Mouse (Mus musculus) MEL (cell line): ENCODE measurements around the gene Rcan2. TPM values are rescaled to one million over a fixed set of nuclear protein-coding genes. Genes with fewer than 3 reads are reported as not detected.

Experiments
- DNase-seq: peaks from one replicate; pipeline ENCODE4 v3.0.0; 2011; ENCODE audit warnings: low read depth, low spot score
- H3K27ac ChIP-seq: 2 replicates; pipeline ENCODE4 v1.5.1; 2012; ENCODE audit warnings: low read depth, mild to moderate bottlenecking, control low read depth, low read length, moderate library complexity; ENCODE audit not compliant: control insufficient read depth
- H3K27me3 ChIP-seq, 2 experiments: fragments of 150-350 bp in 1 of 2; sonication (generic) in 1 of 2; 2 replicates each; pipeline ENCODE4 v1.6.1; 2012; ENCODE audit warnings: low read length in 2 of 2, mild to moderate bottlenecking in 2 of 2, improper control_type of control experiment in 1 of 2, moderate library complexity in 1 of 2; ENCODE audit not compliant: insufficient read depth in 2 of 2, control insufficient read depth in 1 of 2
- H3K36me3 ChIP-seq, 2 experiments: 2 replicates each; pipeline ENCODE4 v1.6.1; 2012 to 2014; ENCODE audit warnings: low read length in 2 of 2, improper control_type of control experiment in 1 of 2, inconsistent platforms in 1 of 2, mild to moderate bottlenecking in 1 of 2; ENCODE audit not compliant: insufficient read depth in 2 of 2, control insufficient read depth in 1 of 2
- H3K4me1 ChIP-seq, 2 experiments: fragments of 150-350 bp in 1 of 2; sonication (generic) in 1 of 2; 2 replicates each; pipeline ENCODE4 v1.6.1; 2012; ENCODE audit warnings: low read length in 2 of 2, improper control_type of control experiment in 1 of 2, mild to moderate bottlenecking in 1 of 2; ENCODE audit not compliant: insufficient read depth in 2 of 2, control insufficient read depth in 1 of 2
- H3K4me3 ChIP-seq, 2 experiments: fragments of 150-350 bp in 1 of 2; sonication (generic) in 1 of 2; 2 replicates each; pipeline ENCODE4 v1.5.1; 2012; ENCODE audit warnings: low read depth in 2 of 2, low read length in 2 of 2, mild to moderate bottlenecking in 2 of 2, moderate library complexity in 2 of 2, control low read depth in 1 of 2, improper control_type of control experiment in 1 of 2; ENCODE audit not compliant: control insufficient read depth in 1 of 2, insufficient read depth in 1 of 2
- H3K79me2 ChIP-seq: 2 replicates; pipeline ENCODE4 v1.6.1; 2012; ENCODE audit warnings: mild to moderate bottlenecking, low read length, moderate library complexity; ENCODE audit not compliant: control insufficient read depth, poor library complexity, insufficient read depth
- H3K9ac ChIP-seq: 2 replicates; pipeline ENCODE4 v1.6.1; 2012; ENCODE audit warnings: low read depth, mild to moderate bottlenecking, control low read depth, low read length, moderate library complexity; ENCODE audit not compliant: control insufficient read depth, poor library complexity, severe bottlenecking
- H3K9me3 ChIP-seq: fragments of 150-350 bp; sonication (generic); replicated peaks from 2 replicates; pipeline ENCODE4 v1.6.1; 2012; ENCODE audit warnings: mild to moderate bottlenecking, low read length, improper control_type of control experiment, moderate library complexity; ENCODE audit not compliant: insufficient read depth
- E2F4 ChIP-seq: IDR thresholded peaks from 2 replicates; pipeline ENCODE4 v1.6.1; 2011; ENCODE audit warnings: low read depth, low read length, improper control_type of control experiment, borderline replicate concordance
- ELF1 ChIP-seq: IDR thresholded peaks from 2 replicates; pipeline ENCODE4 v1.6.1; 2014; ENCODE audit warnings: low read depth, mild to moderate bottlenecking, inconsistent platforms, low read length, improper control_type of control experiment, moderate library complexity
- EP300 ChIP-seq, 2 experiments: IDR thresholded peaks; 2 replicates each; pipeline ENCODE4 v1.6.1; 2011; ENCODE audit warnings: improper control_type of control experiment in 2 of 2, low read length in 2 of 2, low read depth in 1 of 2, mild to moderate bottlenecking in 1 of 2
- ETS1 ChIP-seq: IDR thresholded peaks from 2 replicates; pipeline ENCODE4 v1.6.1; 2012; ENCODE audit warnings: low read depth, mild to moderate bottlenecking, inconsistent platforms, low read length, improper control_type of control experiment, moderate library complexity
- GATA1 ChIP-seq: IDR thresholded peaks from 2 replicates; pipeline ENCODE4 v1.6.1; 2011; ENCODE audit warnings: low read depth, low read length, improper control_type of control experiment
- MAFK ChIP-seq: IDR thresholded peaks from 2 replicates; pipeline ENCODE4 v1.6.1; 2011; ENCODE audit warnings: low read depth, mild to moderate bottlenecking, low read length, improper control_type of control experiment, borderline replicate concordance
- MAZ ChIP-seq: IDR thresholded peaks from 2 replicates; pipeline ENCODE4 v1.6.1; 2012; ENCODE audit warnings: low read depth, mild to moderate bottlenecking, inconsistent platforms, low read length, improper control_type of control experiment
- MXI1 ChIP-seq: IDR thresholded peaks from 2 replicates; pipeline ENCODE4 v1.6.1; 2011; ENCODE audit warnings: mild to moderate bottlenecking, low read depth, low read length, improper control_type of control experiment
- MYB ChIP-seq: IDR thresholded peaks from 2 replicates; pipeline ENCODE4 v1.6.1; 2011; ENCODE audit warnings: mild to moderate bottlenecking, low read depth, low read length, improper control_type of control experiment
- NELFE ChIP-seq: IDR thresholded peaks from 2 replicates; pipeline ENCODE4 v1.6.1; 2011; ENCODE audit warnings: low read depth, low read length, improper control_type of control experiment
- POLR2AphosphoS2 ChIP-seq: IDR thresholded peaks from 2 replicates; pipeline ENCODE4 v1.6.1; 2011; ENCODE audit warnings: low read length, improper control_type of control experiment
- TAL1 ChIP-seq: IDR thresholded peaks from 2 replicates; pipeline ENCODE4 v1.6.1; 2012; ENCODE audit warnings: mild to moderate bottlenecking, inconsistent platforms, low read length, moderate library complexity, mixed read lengths
- TCF12 ChIP-seq: IDR thresholded peaks from 2 replicates; pipeline ENCODE4 v1.6.1; 2014; ENCODE audit warnings: low read depth, mild to moderate bottlenecking, inconsistent platforms, low read length, improper control_type of control experiment, moderate library complexity
- UBTF ChIP-seq: IDR thresholded peaks from 2 replicates; pipeline ENCODE4 v1.6.1; 2012; ENCODE audit warnings: low read depth, mild to moderate bottlenecking, inconsistent platforms, low read length, improper control_type of control experiment, moderate library complexity, borderline replicate concordance; ENCODE audit not compliant: insufficient read depth
- USF2 ChIP-seq, 2 experiments: IDR thresholded peaks; 2 replicates each; pipeline ENCODE4 v1.6.1; 2011 to 2012; ENCODE audit warnings: improper control_type of control experiment in 2 of 2, low read length in 2 of 2, borderline replicate concordance in 1 of 2, inconsistent platforms in 1 of 2, low read depth in 1 of 2, mild to moderate bottlenecking in 1 of 2; ENCODE audit not compliant: insufficient read depth in 1 of 2
- polyA plus RNA-seq, 2 experiments: library from polyadenylated mRNA; stranded (reverse) in 1 of 2; unstranded in 1 of 2; fragments of >175 nt in 1 of 2; fragments of >200 nt in 1 of 2; gene quantifications; 2 replicates each; pipeline versions ENCODE4 v1.2.1 to v1.2.4; 2012; ENCODE audit warnings: low replicate concordance in 2 of 2, low read depth in 1 of 2; ENCODE audit not compliant: insufficient read length in 2 of 2, insufficient read depth in 1 of 2, missing spikeins in 1 of 2
- total RNA-seq: library from RNA; depleted of rRNA; stranded (reverse); fragments of 300-350 nt; gene quantifications from 2 replicates; pipeline ENCODE4 v1.2.3, GENCODE M21; 2012

Rcan2 gene
- total and polyA plus RNA-seq, 3 experiments, result 0.52 TPM; not detected in 2

DNA sequence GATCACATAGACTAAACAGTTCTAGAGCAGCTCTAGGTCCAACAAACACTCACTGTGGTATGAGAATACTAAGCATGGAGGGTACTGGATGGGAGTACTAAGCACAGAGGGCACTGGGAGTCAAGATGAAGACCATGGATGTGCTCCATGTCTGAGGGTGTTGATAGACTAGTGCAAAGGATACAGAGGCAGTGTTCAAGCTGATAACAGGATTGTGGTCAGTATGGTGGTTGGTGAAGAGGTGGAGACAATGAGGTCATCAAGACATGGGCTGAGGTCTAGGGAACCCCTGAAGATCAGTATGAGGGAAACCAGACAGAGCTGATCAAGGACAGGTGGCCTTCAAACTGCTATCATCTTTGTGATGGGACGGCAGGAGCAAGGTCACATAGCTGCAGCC lies 99.0 kb downstream of the Rcan2 start:
- no peak overlapping the region for H3K4me3 ChIP-seq
- no peak overlapping the region for H3K27ac ChIP-seq
- H3K27me3 ChIP-seq, result no peaks in the 10 kb centered on the region
- no peaks in the 10 kb centered on the region for H3K9me3 ChIP-seq
- H3K4me1 ChIP-seq, result peaks cover 0 to 13% of the 10 kb centered on the region in 2 experiments; a peak in 2 of 4 replicates
- no peak overlapping the region for H3K9ac ChIP-seq
- no peaks in the 10 kb centered on the region for H3K79me2 ChIP-seq
- peak; percentile 63 for DNase-seq
- peak; percentile 59 for TF ChIP-seq GATA1
- no peak for TF ChIP-seq MAFK
- no peak for TF ChIP-seq POLR2AphosphoS2
- TF ChIP-seq MXI1, result no peak
- TF ChIP-seq ELF1, result no peak
- TF ChIP-seq USF2 (IDR thresholded peaks at IDR 0.05; ENCODE audit: borderline replicate concordance in 1 of 2, insufficient read depth in 1 of 2, low read depth in 1 of 2, low read length in 2 of 2), result no peak
- TF ChIP-seq E2F4, result no peak
- peak; percentile 47; the same call in 1 of the 2 replicates for TF ChIP-seq TCF12
- TF ChIP-seq ETS1, result 0 out of 2 replicates have a peak, but pooled peaks have one; percentile 23
- TF ChIP-seq NELFE, result no peak
- peak; percentile 77 for TF ChIP-seq TAL1
- peak; percentile 35 to 70; a peak in 2 of 4 replicates for TF ChIP-seq EP300 (IDR thresholded peaks at IDR 0.05; ENCODE audit: low read depth in 1 of 2, low read length in 2 of 2)
- no peak for TF ChIP-seq MYB
- TF ChIP-seq UBTF, result no peak
- TF ChIP-seq, all 39 proteins: peak for 5
- H3K36me3 ChIP-seq, result peaks cover 0 to 12% of the 10 kb centered on the region in 2 experiments; a peak in 2 of 4 replicates

- no peaks in the 10 kb centered on the region for H3K27me3 ChIP-seq
- no peak for DNase-seq
- H3K9me3 ChIP-seq, result no peaks in the 10 kb centered on the region
Observed at GRCm38 (mm10) chr17:43901474-43901873, 100.3 kb downstream of the Rcan2 start.

More at GRCm38 (mm10) chr17:43901474-43901873, 100.3 kb downstream of the Rcan2 start:
- no peak overlapping the region for H3K9ac ChIP-seq
- no peak overlapping the region for H3K4me3 ChIP-seq
- H3K79me2 ChIP-seq, result no peaks in the 10 kb centered on the region
- TF ChIP-seq USF2 (IDR thresholded peaks at IDR 0.05; ENCODE audit: borderline replicate concordance in 1 of 2, insufficient read depth in 1 of 2, low read depth in 1 of 2, low read length in 2 of 2) (no peak), MAZ (no peak)
- no peak overlapping the region for H3K27ac ChIP-seq
- peaks cover 0 to 13% of the 10 kb centered on the region in 2 experiments; a peak in 2 of 4 replicates for H3K4me1 ChIP-seq
- peaks cover 0 to 12% of the 10 kb centered on the region in 2 experiments; a peak in 2 of 4 replicates for H3K36me3 ChIP-seq
